Mouse (Mus musculus): ENCODE data around the gene Bcl11b. TPM values are rescaled to one million over a fixed set of nuclear protein-coding genes. Genes with fewer than 3 reads are reported as not detected.

Bcl11b gene
- total RNA-seq, 2 experiments from 2014 or later: 0.13 to 0.61 TPM

DNA sequence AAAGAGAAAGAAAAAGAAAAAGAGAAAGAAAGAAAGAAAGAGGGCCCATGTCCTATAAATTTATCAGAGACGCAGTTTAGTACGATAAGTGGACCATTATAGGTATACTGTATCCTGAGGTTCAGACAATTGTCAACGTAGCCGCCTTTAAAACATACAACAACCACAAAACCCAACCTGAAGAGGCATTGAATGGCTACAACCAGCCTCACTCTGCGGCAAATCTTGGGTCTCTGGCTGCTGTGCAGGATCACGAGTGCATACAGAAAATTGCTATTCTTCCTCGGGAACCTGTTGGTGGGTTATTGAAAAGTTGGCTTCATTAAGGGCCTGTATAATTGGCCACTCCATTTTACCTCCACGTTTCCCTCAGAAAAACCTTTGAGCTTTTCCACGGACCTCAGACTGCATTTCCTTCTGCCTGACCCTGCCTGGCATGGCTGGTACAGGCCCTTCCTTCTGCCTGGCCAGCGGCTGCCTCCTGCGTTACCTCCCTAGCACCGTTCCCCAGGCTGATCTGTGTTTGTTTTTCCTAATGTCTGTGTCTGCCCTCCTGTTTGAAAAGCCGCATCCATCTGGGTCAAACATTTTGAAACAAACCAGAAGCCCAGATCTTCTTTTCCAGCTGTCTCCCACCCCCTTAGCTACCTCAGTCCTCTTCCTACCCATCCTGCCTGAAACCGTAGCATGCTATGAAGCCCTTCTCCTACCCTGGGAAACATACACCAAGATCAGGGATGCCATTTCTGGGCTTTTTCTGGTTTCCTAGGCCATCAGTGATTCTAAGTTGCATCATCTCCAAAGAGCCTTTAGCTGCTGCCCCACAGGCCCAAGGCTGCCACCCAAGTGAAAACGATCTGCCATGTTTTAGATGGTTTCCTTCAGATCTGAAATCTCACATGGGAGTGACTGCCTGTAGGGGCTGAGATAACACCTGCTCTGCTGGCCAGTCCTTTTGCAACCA is 3.4 kb downstream of the Bcl11b start:
- no peak for DNase-seq (ENCODE audit: low spot score in 2 of 2)

DNA sequence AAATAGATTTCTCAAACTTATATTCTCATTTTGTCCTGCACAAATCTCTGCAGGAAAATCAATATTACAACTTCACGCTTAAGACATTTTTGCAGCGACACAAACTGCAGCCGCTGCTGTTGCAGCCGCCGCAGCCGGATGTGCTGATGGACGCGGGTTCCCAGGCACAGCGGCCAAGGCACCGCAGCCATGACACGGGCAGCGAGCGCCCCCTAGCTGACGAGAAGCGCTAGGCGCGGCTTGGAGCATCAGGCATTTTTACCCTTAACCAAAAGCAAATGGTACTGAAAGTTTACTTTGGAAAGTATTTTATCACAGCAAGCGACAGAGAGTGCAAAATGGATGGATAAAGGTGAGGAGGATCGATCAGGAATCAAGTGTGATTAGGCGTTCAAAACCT is 4.7 kb downstream of the Bcl11b start:
- DNase-seq (ENCODE audit: low spot score in 2 of 2): peak; percentile 85

DNA sequence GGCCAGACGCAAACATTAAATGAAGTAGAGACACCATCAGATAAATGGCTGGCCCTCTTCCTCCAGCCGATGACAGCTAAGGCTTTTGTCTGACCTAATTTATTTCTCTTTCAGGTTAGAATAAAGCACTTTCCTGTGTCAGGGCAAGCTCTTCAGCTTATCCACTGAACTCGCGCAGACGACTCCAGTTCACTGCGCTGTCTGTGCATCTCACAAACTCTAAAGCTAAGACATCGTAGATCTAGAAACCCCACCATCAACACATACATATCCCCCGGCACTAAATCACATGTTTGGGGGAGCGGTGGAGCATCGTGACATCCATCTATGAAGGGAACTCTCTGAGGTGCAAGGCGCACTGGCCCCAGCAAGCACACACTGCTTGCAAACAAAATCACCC is 5.5 kb downstream of the Bcl11b start:
- no peak for DNase-seq (ENCODE audit: low spot score in 2 of 2)

DNA sequence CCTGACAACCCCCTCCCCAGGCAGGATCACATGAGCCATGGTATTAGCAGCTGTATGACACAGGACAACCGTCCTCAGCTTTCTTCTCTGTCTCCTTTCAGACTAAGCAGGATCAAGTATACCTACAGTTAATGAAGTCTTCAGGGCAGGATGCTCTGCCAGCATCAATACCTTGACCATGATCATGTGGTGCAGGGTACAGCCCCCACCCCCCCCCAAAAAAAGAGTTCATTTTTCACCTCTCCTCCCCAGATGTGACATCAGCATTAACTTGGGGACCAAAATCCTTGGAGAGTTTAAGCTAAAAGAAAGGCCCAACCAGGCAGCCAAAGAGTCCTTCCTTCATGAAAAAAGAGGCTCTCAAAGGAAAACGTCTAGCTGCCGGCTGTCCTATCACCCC is 6.2 kb downstream of the Bcl11b start:
- no peak for DNase-seq (ENCODE audit: low spot score in 2 of 2)

DNA sequence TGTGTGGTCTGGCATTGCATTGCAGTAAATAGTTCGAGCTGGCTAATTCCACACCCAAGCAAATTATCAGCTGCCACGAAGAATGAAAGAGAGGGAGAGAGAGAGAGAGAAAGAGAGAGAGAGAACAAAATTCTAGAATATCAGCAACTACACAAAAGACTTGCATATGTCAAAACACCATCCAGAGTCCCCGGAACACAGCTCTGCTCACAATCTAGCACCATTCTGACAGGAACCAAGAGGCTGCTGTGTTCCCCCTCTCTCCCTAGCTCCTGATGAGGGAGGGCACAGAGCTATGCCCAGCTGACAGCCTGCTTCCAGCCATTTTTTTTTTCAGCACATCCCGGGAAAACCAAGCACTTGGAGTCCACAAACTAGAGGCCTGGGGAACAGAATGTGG is 6.6 kb downstream of the Bcl11b start:
- no peak for DNase-seq (ENCODE audit: low spot score in 2 of 2)

DNA sequence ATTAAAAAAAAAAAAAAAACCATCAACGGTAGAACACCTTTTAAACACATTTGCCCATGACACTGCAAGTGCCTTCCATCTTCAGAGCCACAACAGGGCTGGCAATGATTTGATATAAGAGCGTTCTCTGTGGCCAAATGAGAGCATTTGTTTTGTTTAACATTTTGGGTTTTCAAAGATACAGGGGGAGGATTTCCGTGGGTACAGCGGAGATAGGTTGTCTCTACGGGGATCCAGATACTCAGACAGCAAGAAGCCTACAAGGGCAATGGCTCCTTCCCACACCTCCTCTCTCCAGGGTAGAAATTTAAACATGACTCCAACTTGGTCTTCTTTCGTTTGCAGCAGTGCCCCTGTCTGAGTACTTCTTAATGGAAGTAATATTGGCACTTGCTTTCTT is 7.2 kb downstream of the Bcl11b start:
- no peak for DNase-seq (ENCODE audit: low spot score in 2 of 2)

DNA sequence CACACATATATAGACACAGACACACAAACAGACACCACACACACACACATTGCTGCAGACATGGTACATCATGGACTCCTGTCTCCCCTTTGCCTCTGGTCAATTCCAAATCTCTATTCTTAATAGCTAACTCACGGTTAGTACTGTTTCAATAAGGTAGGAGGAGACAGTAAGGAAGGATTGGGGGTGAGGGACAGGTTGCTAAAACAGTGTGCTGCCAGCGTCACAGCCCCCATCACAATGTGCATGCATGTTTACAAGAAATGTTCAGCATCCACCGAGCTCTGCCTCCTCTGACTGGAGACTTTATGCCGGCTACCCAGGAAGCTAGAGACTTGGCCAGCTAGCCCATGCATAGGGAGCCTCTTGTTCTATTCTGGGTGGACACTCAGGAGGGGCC is 9.0 kb downstream of the Bcl11b start:
- no peak for DNase-seq (ENCODE audit: low spot score in 2 of 2)

DNA sequence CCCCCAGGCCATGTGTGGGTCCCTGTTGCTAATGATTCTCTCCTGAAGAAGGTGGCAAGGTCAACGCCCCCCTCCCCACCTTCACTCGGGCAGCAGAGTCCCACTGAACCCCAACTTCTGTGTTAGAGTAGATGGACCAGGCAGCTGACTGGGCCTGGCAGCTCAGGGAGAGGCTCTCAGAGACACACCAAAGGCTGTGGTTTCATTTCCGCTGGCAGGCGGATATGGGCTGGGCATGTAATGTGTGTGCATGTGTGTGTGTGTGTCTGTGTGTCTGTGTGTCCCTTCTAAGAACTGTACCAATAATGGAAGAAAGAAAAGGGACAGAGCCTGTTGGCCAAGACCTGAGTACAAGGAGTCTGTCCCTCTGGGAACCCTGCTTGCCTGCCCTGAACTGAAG is 10.4 kb downstream of the Bcl11b start:
- no peak for DNase-seq (ENCODE audit: low spot score in 2 of 2)

DNA sequence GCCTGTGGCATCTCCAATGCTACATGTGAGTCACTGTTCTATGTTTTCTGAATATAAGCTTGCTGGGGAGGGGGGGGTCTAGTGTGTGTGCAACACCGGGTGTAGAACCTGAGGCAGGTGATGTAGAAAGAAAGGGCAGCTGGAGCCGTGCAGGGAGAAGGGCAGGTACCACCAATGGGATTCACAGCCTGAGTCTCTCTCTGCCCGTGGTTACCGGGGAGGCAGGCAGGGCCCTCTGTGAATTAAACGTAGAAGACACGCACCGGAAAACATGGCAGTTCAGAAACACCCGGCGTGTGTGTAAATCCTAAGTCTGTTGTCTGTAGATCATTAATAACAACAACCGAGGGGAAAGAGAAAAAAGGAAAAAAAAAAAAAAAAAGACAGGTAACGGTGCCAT is 12.2 kb downstream of the Bcl11b start:
- DNase-seq (ENCODE audit: low spot score in 2 of 2): no peak

DNA sequence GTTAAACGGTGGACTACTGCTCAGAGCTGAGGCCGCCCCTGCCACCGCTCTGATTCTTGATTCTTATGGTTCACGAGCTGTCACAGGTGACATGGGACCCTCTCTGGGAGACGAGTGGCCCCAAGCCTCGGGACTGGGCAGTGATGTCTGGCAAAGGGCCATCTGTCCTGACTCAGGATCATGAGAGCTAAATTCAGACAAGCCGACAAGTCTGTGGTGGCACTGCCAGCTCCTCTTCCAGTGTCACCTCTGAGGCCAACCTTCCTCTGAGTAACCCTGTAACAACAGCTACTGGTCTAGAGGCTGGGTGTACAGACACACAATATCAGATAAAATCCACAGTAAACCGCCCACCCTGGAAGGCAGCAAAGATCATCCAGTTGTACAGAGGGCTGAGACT is 20.2 kb downstream of the Bcl11b start:
- no peak for DNase-seq (ENCODE audit: low spot score in 2 of 2)

DNA sequence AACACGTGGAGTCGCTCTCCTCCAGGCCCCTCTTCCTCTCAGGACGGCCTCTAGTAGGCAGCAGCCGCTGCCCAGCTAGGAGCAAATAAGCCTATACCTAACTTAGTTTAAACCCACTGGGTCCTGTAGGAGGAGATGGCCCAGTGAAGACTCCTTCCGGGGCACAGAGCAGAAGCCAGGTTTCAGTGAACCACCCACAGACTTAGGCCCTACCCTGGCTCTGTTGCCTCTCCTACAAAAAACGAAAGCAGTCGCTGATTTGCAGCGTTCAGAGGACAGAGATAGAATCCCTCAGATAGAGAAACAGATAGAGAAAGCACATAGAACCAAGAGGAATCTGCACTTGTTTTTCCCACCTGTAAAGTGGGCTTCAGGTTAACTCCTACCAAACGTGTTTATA is 21.1 kb downstream of the Bcl11b start:
- no peak for DNase-seq (ENCODE audit: low spot score in 2 of 2)

DNA sequence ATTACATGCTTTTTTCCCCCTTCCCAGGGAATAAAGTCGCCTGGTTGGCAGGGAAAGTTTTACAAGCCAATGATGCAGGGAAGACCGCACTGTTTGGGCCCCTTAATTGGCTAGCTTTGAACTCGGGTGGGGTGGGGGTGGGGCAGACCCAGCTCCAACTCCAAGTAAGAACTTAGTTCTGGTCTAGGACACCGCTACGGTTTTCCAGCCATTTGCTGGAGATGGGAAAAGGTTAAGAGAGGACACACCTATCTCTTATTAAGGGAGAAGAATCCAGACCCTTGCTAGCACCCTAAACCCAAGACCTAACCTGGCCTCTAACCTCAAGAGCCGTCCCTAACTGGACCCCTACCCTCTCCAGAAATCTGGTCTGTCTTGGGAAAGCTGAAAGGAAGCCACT is 22.2 kb downstream of the Bcl11b start:
- DNase-seq (ENCODE audit: low spot score in 2 of 2): no peak

DNA sequence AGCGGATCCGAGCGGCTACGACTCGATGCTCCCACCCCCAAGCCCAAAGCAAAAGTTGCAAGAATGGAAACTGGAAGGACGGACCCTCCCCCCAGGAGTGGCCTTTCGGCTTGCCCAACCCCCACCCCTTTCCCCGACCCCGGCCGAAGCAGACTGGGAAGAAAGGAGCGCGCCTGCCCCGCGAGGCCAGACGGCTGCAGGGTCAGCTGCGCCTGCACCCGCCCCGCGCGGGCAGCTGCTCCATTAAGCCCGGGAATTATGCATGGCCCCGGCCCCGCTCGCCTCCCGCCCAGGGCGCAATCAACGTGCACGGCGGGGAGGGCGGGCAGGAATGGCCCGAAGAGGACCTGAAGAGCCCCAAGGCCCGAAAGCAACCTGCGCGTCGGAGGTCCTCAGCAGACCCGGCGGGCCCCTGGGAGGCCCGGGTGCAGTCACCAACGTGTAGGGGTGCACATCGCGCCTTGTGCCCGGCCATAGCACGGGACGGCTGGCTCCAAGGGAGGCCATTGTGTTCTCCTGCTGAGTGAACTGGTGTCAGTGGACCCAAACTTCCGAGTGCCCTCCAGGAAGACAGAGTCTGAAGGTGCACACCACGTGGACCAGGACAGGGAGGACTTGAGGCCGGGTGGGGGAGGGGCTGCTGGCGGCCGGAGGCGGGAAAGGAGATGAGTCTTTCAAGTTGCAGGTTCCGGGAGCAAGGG is 23.0 kb downstream of the Bcl11b start:
- DNase-seq (ENCODE audit: low spot score in 2 of 2): peak in 1 of 2 experiments; percentile 18

DNA sequence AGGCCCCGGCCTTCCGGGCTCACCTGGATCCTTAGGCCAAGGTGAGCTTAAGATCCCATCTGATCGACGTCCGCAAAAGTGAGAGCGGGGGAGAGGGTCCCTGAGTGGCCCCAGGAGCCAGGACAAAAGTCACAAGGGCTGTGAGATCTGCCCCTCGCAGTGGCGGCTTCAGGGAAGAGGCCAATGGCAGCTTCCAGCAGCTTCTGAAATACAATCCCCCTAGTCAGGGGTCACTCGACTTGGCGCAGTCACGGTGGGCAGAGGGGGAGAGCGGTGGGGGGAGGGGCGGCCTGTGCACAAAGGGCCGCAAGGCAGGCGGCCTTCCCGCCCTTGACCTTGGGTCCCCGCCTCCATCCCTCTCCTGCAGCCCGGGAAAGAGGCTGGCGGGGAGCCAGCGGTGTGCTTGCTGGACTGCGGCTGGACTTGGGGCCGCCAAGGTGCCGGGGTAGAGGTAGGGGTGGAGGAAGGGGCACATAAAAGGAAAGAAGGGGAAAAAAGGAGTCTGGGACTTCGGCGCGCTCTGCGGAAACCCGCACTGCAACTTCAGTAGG is 23.6 kb downstream of the Bcl11b start:
- DNase-seq (ENCODE audit: low spot score in 2 of 2): peak; percentile 42 to 59

DNA sequence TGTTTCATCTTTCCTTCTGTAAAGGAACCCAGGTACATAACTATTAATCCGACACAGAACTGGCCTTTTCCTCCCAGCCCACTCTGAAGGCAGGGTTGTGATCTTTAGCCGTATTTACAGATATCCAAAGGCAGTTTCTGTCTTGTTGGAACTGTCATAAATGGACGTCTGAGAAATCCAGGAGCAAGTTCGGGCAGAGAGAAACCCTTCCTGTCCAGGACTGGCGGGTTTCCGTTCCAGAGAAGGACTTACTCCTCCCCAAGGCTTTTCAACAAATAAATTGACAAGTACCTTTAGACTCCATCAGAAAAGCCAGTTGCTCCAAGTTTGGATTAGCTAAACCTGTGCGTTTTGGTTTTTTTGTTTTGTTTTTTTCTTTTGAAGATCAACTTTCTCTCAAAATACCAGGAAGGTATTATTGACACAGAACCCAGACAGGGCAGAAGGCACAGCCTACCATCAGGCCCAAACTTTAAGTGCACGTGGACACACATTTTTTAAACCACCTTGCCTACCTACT is 24.6 kb downstream of the Bcl11b start:
- no peak for DNase-seq (ENCODE audit: low spot score in 2 of 2)

DNA sequence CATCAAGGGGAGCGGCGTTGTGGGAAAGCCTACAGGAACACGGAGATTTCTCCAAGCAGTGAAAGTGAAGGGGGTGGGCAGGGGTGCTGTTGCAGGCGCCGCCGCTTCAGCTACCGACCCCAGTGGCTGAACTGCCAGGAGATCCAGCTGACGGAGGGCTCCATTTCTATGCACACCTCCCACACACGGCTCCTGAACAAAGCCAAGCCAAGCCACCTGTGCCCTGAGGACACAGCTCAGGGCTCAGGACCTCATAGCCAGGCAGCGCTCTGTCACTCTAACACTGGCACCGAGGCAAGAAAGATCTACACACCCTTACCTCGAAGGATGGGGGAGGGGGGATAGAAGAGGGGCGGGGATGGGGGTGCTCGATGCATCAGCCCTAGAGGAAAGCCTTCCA is 25.3 kb downstream of the Bcl11b start:
- DNase-seq (ENCODE audit: low spot score in 2 of 2): no peak

DNA sequence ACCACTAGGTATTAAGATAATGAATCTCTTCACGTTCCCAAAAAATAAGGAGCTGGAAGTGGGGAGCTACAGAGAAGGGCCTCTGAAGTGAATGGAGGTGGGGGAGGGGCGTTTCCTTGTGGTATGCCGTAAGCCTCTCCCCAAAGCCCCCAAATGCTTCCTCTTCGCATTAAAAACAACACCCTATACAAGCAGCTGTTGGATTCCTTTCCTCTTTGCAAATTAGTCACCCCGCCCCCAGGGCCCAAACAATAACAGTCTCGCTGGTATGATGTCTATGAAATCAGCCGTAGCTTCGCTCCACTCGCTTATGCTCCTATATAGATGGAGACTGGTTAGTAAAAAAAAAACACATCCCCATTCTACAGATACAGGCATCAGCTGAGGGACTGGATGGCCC is 25.9 kb downstream of the Bcl11b start:
- DNase-seq (ENCODE audit: low spot score in 2 of 2): no peak

DNA sequence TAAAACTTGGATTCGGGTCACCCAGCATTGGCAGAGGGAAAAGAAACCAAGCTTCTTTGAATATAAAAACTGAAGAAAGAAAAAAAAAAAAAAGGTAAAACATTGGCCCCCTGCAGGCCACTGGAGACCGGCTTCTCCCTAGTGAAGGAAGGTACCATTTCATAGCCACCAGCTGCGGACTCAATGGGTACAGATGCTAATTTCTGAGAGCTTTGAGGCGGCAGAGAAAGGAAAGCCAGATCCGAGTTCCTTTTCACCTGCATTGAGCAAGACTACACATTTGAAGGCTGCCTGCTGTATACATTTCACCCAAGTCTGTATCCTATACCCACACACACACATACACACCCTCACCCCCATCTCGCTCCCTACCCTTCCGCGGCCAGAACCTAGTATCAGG is 26.3 kb downstream of the Bcl11b start:
- no peak for DNase-seq (ENCODE audit: low spot score in 2 of 2)

DNA sequence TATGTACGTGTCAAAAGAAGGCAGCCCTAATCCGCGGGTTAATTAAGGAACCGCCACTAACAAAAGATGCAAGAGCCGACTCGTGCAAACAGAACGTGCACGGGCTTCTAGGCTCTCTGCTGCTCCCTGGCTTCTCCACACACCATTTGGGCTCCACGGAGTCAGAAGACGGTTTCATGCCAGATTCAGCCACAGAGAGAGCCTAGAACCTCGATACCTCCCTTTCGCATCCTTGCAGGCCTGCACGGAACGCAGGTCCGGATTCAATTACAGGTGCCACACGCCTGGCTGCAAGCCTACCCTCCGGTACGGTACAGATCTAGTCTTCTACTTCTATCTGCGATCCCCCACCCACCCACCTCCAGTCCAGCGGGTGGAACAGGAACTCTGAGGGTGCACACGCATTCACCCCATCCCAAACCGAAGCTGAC is 26.8 kb downstream of the Bcl11b start:
- DNase-seq (ENCODE audit: low spot score in 2 of 2): no peak

DNA sequence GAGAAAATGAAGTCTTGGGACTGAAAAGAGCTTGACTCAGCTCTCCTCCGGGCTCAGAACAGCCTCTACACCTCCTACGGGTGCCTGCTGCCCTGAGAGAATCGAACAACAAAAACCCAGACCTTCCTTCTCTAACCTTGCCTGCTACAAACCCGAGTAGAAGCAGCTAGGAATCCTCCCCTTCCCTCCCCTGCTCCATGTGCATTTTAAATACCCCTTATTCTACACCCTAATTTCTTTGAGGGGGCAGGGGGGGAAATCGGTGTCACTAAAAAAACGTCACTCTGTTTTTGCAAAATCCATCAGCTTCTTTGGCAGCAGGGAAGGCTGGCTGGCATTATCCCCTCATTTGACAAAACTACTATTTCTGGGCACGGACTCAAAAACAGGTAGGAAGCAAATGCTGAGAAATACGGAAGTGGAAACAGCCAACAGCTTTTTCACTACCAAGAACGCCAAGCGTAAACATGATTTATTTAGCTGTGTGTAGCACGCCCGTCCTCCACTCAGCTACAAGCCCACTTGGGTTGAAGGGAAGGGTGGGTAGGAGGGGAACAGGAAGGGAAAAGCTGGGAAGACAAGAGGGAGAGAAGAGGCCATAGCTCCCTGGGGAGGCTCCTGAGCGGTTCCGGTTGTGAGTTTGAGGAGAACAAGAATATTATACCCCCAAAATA is 27.4 kb downstream of the Bcl11b start:
- DNase-seq (ENCODE audit: low spot score in 2 of 2): no peak

DNA sequence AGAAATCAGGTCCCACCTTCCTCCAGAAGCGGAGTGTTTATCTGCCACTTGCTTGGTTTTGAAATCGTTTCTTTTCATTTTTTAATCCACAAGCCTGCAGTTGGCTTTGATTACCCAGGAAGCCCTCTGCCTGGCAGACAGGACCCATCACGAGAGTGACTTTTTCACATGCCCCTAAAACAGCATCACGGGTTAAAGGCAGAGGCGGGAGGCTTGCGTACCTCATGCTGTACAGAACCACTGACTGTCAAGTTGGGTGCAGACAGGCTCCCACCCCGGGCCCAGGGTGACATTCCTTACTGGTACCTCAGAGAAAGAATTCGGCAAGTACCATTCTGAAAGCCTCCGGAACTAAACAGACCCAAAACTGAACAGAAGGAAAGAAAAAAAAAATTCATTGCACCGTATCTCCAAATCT is 27.9 kb downstream of the Bcl11b start:
- DNase-seq (ENCODE audit: low spot score in 2 of 2): no peak
